Mouse (Mus musculus) small intestine, adult 2 months (tissue): Measurements from ENCODE around the gene Cth.

ENCODE experiments used
- CTCF ChIP-seq: fragments of 200-500 bp; IDR thresholded peaks from 2 replicates; pipeline ENCODE4 v1.5.1; 2012; ENCODE audit warnings: low read depth, mild to moderate bottlenecking, control low read depth, inconsistent platforms, low read length, moderate library complexity, mixed read lengths; ENCODE audit not compliant: insufficient replicate concordance, insufficient read length; ENCODE audit errors: extremely low read depth
- POLR2A ChIP-seq: fragments of 200-500 bp; IDR thresholded peaks from 2 replicates; pipeline ENCODE4 v1.6.1; 2012; ENCODE audit warnings: low read depth, mild to moderate bottlenecking, control low read depth, inconsistent platforms, low read length, moderate library complexity

GRCm38 (mm10) chr3:157929417-157929816 lies 4.5 kb upstream of the Cth start:
- no peak for TF ChIP-seq POLR2A
- TF ChIP-seq CTCF = no peak
